Mouse (Mus musculus): ENCODE results near the gene Tsfm. TPM values are rescaled to one million over a fixed set of nuclear protein-coding genes. Genes with fewer than 3 reads are reported as not detected.
"Not testable (repeated sequence)": the region's sequence is repeated elsewhere in the genome, so short reads cannot be mapped to it uniquely, and the experiment has no call there.

Gene Tsfm
- total RNA-seq, 2 experiments from 2014 or later = 74.9 to 76.1 TPM

- DNase-seq = no peak
Observed at GRCm38 (mm10) chr10:127063913-127064870, 33.6 kb upstream of the Tsfm start.

- peak; percentile 100 for DNase-seq
Observed at GRCm38 (mm10) chr10:127063239-127063872, 32.7 kb upstream of the Tsfm start, which contains the start of gene Cdk4. Gene Cdk4, plus strand, starts transcription at chr10:127063534.

GRCm38 (mm10) chr10:127062503-127062902, 31.9 kb upstream of the Tsfm start:
- DNase-seq = no peak

GRCm38 (mm10) chr10:127062101-127062500, 31.5 kb upstream of the Tsfm start:
- DNase-seq = not testable (repeated sequence)

GRCm38 (mm10) chr10:127061513-127061912, 30.9 kb upstream of the Tsfm start:
- no peak for DNase-seq

- DNase-seq = no peak
Observed at GRCm38 (mm10) chr10:127061085-127061484, 30.4 kb upstream of the Tsfm start.

- DNase-seq = peak; percentile 74
Observed at GRCm38 (mm10) chr10:127059968-127060916, 29.6 kb upstream of the Tsfm start, which contains the start of gene March9. Gene March9, minus strand, starts transcription at chr10:127060184.

- no peak for DNase-seq
Observed at GRCm38 (mm10) chr10:127059174-127059967, 28.7 kb upstream of the Tsfm start.

- DNase-seq = no peak
Observed at GRCm38 (mm10) chr10:127058708-127059107, 28.1 kb upstream of the Tsfm start.

- DNase-seq = peak; percentile 88
Observed at GRCm38 (mm10) chr10:127058161-127058560, 27.5 kb upstream of the Tsfm start.

- no peak for DNase-seq
Observed at GRCm38 (mm10) chr10:127056490-127056889, 25.9 kb upstream of the Tsfm start.

GRCm38 (mm10) chr10:127055406-127055805, 24.8 kb upstream of the Tsfm start:
- DNase-seq = no peak

GRCm38 (mm10) chr10:127054646-127055045, 24.0 kb upstream of the Tsfm start:
- DNase-seq = peak; percentile 30

GRCm38 (mm10) chr10:127050119-127050474, 19.5 kb upstream of the Tsfm start:
- no peak for DNase-seq

- no peak for DNase-seq
Observed at GRCm38 (mm10) chr10:127049395-127050118, 18.9 kb upstream of the Tsfm start.

- DNase-seq = no peak
Observed at GRCm38 (mm10) chr10:127048608-127049394, 18.2 kb upstream of the Tsfm start.

- no peak for DNase-seq
Observed at GRCm38 (mm10) chr10:127047954-127048353, 17.3 kb upstream of the Tsfm start, which contains the start of gene Cyp27b1. Gene Cyp27b1, plus strand, starts transcription at chr10:127048250.

GRCm38 (mm10) chr10:127043187-127043586, 12.5 kb upstream of the Tsfm start:
- no peak for DNase-seq

GRCm38 (mm10) chr10:127042468-127043115, 12.0 kb upstream of the Tsfm start:
- DNase-seq = no peak

All from adrenal gland, postnatal 10 days (tissue).